ENCODE assay signal across 8 mouse cellular contexts in genomic region chr11:48853474-48854180, GRCm38 (mm10). TPM values are rescaled to one million over a fixed set of nuclear protein-coding genes. Genes with fewer than 3 reads are reported as not detected.
DNase-seq lines count a peak whose midpoint lies in the region; ATAC-seq and TF ChIP-seq lines count a peak whose summit lies in the region.

No protein-coding gene starts in this region.

- TF ChIP-seq EP300 in ES-Bruce4 (IDR thresholded peaks at IDR 0.05; ENCODE audit: insufficient read depth, low read depth, low read length), result no peak
- TF ChIP-seq EP300 in liver, postnatal 0 days (IDR thresholded peaks at IDR 0.05; ENCODE audit: low read depth), result 0 out of 2 replicates have a peak, but pooled peaks have one; percentile 43

- peak; percentile 71 for ATAC-seq in forebrain, embryonic 13.5 days
- peak; percentile 46 for ATAC-seq in liver, postnatal 0 days
- ATAC-seq in neural tube, embryonic 13.5 days (ENCODE audit: low read depth), result peak; percentile 59

- intact Hi-C loops in heart, postnatal 10 days (cut with DNase I), result no loop called here

- peak overlapping the region; percentile 85 for H3K4me2 ChIP-seq in forebrain, embryonic 13.5 days
- H3K4me2 ChIP-seq in liver, postnatal 0 days (ENCODE audit: low read depth, low read length), result peak overlapping the region; percentile 87
- H3K4me2 ChIP-seq in neural tube, embryonic 13.5 days, result peak overlapping the region; percentile 83

- no peaks in the 10 kb centered on the region for H3K4me1 ChIP-seq in ES-Bruce4 (ENCODE audit: control insufficient read depth, insufficient read depth, low read length)
- peaks cover 37% of the 10 kb centered on the region for H3K4me1 ChIP-seq in forebrain, embryonic 13.5 days
- peaks cover 32% of the 10 kb centered on the region for H3K4me1 ChIP-seq in liver, postnatal 0 days (ENCODE audit: insufficient read depth)
- H3K4me1 ChIP-seq in neural tube, embryonic 13.5 days (replicated peaks), result peaks cover 35% of the 10 kb centered on the region
- H3K4me1 ChIP-seq in testis, adult 2 months (ENCODE audit: control insufficient read depth, insufficient read depth, low read length), result peaks cover 17% of the 10 kb centered on the region

- TF ChIP-seq CTCF in ES-Bruce4 (IDR thresholded peaks at IDR 0.05; ENCODE audit: low read depth, low read length), result no peak
- peak; percentile 44 for TF ChIP-seq CTCF in liver, postnatal 0 days (IDR thresholded peaks at IDR 0.05; ENCODE audit: low read depth)
- TF ChIP-seq CTCF in testis, adult 2 months (IDR thresholded peaks at IDR 0.05; ENCODE audit: control insufficient read depth, insufficient read depth, insufficient replicate concordance, low read depth, low read length), result no peak

- DNase-seq in c-Kit-positive CD71-positive TER-119-positive erythroid progenitor cells, embryonic 14.5 days (ENCODE audit: low spot score), result peak; percentile 87
- DNase-seq in heart, postnatal 10 days, result peak; percentile 92 to 93
- DNase-seq in layer of hippocampus, adult 11-12 months (ENCODE audit: low spot score), result peak; percentile 93
- DNase-seq in liver, postnatal 0 days, result peak; percentile 84

- no peak overlapping the region for H3K27ac ChIP-seq in ES-Bruce4 (ENCODE audit: insufficient read depth, low read length)
- H3K27ac ChIP-seq in forebrain, embryonic 13.5 days, result no peak overlapping the region
- peak overlapping the region; percentile 34; the same call in 1 of the 2 replicates for H3K27ac ChIP-seq in liver, postnatal 0 days (ENCODE audit: low read depth)
- 0 out of 2 replicates have a peak overlapping the region, but pooled peaks have one; percentile 23 for H3K27ac ChIP-seq in neural tube, embryonic 13.5 days (replicated peaks)
- peak overlapping the region; percentile 64 for H3K27ac ChIP-seq in testis, adult 2 months (ENCODE audit: control insufficient read depth, insufficient read depth, low read depth, low read length)

- no peaks in the 10 kb centered on the region for H3K9me3 ChIP-seq in ES-Bruce4 (replicated peaks; ENCODE audit: control insufficient read depth, insufficient read depth, low read length, poor library complexity, severe bottlenecking)
- no peaks in the 10 kb centered on the region for H3K9me3 ChIP-seq in forebrain, embryonic 13.5 days (replicated peaks)
- H3K9me3 ChIP-seq in liver, postnatal 0 days (ENCODE audit: low read length), result no peaks in the 10 kb centered on the region
- no peaks in the 10 kb centered on the region for H3K9me3 ChIP-seq in neural tube, embryonic 13.5 days

- under 1% methylated on average over 31 of the region's 31 CpGs for WGBS in forebrain, embryonic 13.5 days
- WGBS in liver, postnatal 0 days (ENCODE audit: insufficient replicate concordance), result 1% methylated on average over 31 of the region's 31 CpGs
- under 1% methylated on average over 31 of the region's 31 CpGs for WGBS in neural tube, embryonic 13.5 days

- H3K36me3 ChIP-seq in ES-Bruce4 (ENCODE audit: control insufficient read depth, insufficient read depth, low read length, poor library complexity, severe bottlenecking), result no peaks in the 10 kb centered on the region
- H3K36me3 ChIP-seq in forebrain, embryonic 13.5 days (ENCODE audit: poor library complexity, severe bottlenecking), result no peaks in the 10 kb centered on the region
- H3K36me3 ChIP-seq in liver, postnatal 0 days (replicated peaks; ENCODE audit: insufficient read depth, low read length), result no peaks in the 10 kb centered on the region
- H3K36me3 ChIP-seq in neural tube, embryonic 13.5 days, result no peaks in the 10 kb centered on the region
- no peaks in the 10 kb centered on the region for H3K36me3 ChIP-seq in testis, adult 2 months (ENCODE audit: control insufficient read depth, insufficient read depth, low read length)

- peak overlapping the region; percentile 72 for H3K9ac ChIP-seq in ES-Bruce4 (ENCODE audit: low read depth, poor library complexity, severe bottlenecking)
- peak overlapping the region; percentile 65 for H3K9ac ChIP-seq in forebrain, embryonic 13.5 days
- peak overlapping the region; percentile 48 for H3K9ac ChIP-seq in liver, postnatal 0 days (replicated peaks)
- peak overlapping the region; percentile 69 for H3K9ac ChIP-seq in neural tube, embryonic 13.5 days

- no peak for TF ChIP-seq POLR2A in ES-Bruce4 (IDR thresholded peaks at IDR 0.05; ENCODE audit: insufficient read depth, low read length)
- TF ChIP-seq POLR2A in testis, adult 2 months (IDR thresholded peaks at IDR 0.05; ENCODE audit: control insufficient read depth, low read depth, low read length), result no peak

- H3K4me3 ChIP-seq in ES-Bruce4 (ENCODE audit: low read depth, low read length), result peak overlapping the region; percentile 98
- H3K4me3 ChIP-seq in forebrain, embryonic 13.5 days, result peak overlapping the region; percentile 61
- peak overlapping the region; percentile 59 for H3K4me3 ChIP-seq in liver, postnatal 0 days (ENCODE audit: low read depth, low read length)
- H3K4me3 ChIP-seq in neural tube, embryonic 13.5 days, result peak overlapping the region; percentile 54
- peak overlapping the region; percentile 67 for H3K4me3 ChIP-seq in testis, adult 2 months (ENCODE audit: control insufficient read depth, low read depth, low read length)

- H3K27me3 ChIP-seq in ES-Bruce4 (ENCODE audit: control insufficient read depth, insufficient read depth, low read length, poor library complexity, severe bottlenecking), result 0 out of 2 replicates have a peak, but pooled peaks cover 2% of the 10 kb centered on the region
- peaks cover 8% of the 10 kb centered on the region; the same call in 1 of the 2 replicates for H3K27me3 ChIP-seq in forebrain, embryonic 13.5 days
- no peaks in the 10 kb centered on the region for H3K27me3 ChIP-seq in liver, postnatal 0 days (ENCODE audit: insufficient read depth, low read length)
- peaks cover 20% of the 10 kb centered on the region for H3K27me3 ChIP-seq in neural tube, embryonic 13.5 days
- H3K27me3 ChIP-seq in testis, adult 2 months (ENCODE audit: control insufficient read depth, insufficient read depth, low read length), result no peaks in the 10 kb centered on the region

RNA-seq across cellular contexts. Expression of gene Irgm1, which starts 17.9 kb away (rescaled TPM):
- 18.5 and 20.1 TPM in 2 replicates for polyA plus RNA-seq in ES-Bruce4 (2011; ENCODE audit: insufficient read depth, insufficient read length, low read depth, missing spikeins)
- polyA plus RNA-seq in forebrain, embryonic 13.5 days (2015; fragmentation: Nextera tagmentation; extraction: Ambion mirVana), result 1.6 and 1.9 TPM in 2 replicates
- 1 to 10 TPM; 6.5 to 9.5 TPM for total RNA-seq in heart, postnatal 10 days (2021)
- polyA plus RNA-seq in liver, postnatal 0 days (2015; fragmentation: Nextera tagmentation; extraction: Ambion mirVana), result 42.7 and 44.1 TPM in 2 replicates
- polyA plus RNA-seq in neural tube, embryonic 13.5 days (2015; fragmentation: Nextera tagmentation; extraction: Ambion mirVana), result 3.2 TPM in 2 replicates
- polyA plus RNA-seq in testis, adult 2 months (2012; rRNA removed), result 0.75 and 0.78 TPM in 2 replicates

RNA-seq across cellular contexts. Expression of gene Gm12184, which starts 27.2 kb away (rescaled TPM):
- 88.5 and 95.4 TPM in 2 replicates for polyA plus RNA-seq in ES-Bruce4 (2011; ENCODE audit: insufficient read depth, insufficient read length, low read depth, missing spikeins)
- 4.2 and 5.2 TPM in 2 replicates for polyA plus RNA-seq in forebrain, embryonic 13.5 days (2015; fragmentation: Nextera tagmentation; extraction: Ambion mirVana)
- total RNA-seq in heart, postnatal 10 days (2021), result 1 to 10 TPM; 2.9 to 5.0 TPM
- polyA plus RNA-seq in liver, postnatal 0 days (2015; fragmentation: Nextera tagmentation; extraction: Ambion mirVana), result 4.9 and 5.0 TPM in 2 replicates
- 3.2 and 4.3 TPM in 2 replicates for polyA plus RNA-seq in neural tube, embryonic 13.5 days (2015; fragmentation: Nextera tagmentation; extraction: Ambion mirVana)
- 4.8 and 7.2 TPM in 2 replicates for polyA plus RNA-seq in testis, adult 2 months (2012; rRNA removed)

RNA-seq across cellular contexts. Expression of gene Trim7, which starts 27.7 kb away (rescaled TPM):
- polyA plus RNA-seq in ES-Bruce4 (2011; ENCODE audit: insufficient read depth, insufficient read length, low read depth, missing spikeins), result 8.1 and 8.7 TPM in 2 replicates
- 0.71 and 0.80 TPM in 2 replicates for polyA plus RNA-seq in forebrain, embryonic 13.5 days (2015; fragmentation: Nextera tagmentation; extraction: Ambion mirVana)
- total RNA-seq in heart, postnatal 10 days (2021), result 10 to 100 TPM; 10.1 to 12.8 TPM
- polyA plus RNA-seq in liver, postnatal 0 days (2015; fragmentation: Nextera tagmentation; extraction: Ambion mirVana), result 0.48 and 0.52 TPM in 2 replicates
- 1.2 TPM in 2 replicates for polyA plus RNA-seq in neural tube, embryonic 13.5 days (2015; fragmentation: Nextera tagmentation; extraction: Ambion mirVana)
- polyA plus RNA-seq in testis, adult 2 months (2012; rRNA removed), result 16.3 and 18.3 TPM in 2 replicates

RNA-seq across cellular contexts. Expression of gene Trim41, which starts 36.5 kb away (rescaled TPM):
- 29.6 and 32.2 TPM in 2 replicates for polyA plus RNA-seq in ES-Bruce4 (2011; ENCODE audit: insufficient read depth, insufficient read length, low read depth, missing spikeins)
- polyA plus RNA-seq in forebrain, embryonic 13.5 days (2015; fragmentation: Nextera tagmentation; extraction: Ambion mirVana), result 6.0 and 7.4 TPM in 2 replicates
- total RNA-seq in heart, postnatal 10 days (2021), result 10 to 100 TPM; 27.9 to 30.1 TPM
- polyA plus RNA-seq in liver, postnatal 0 days (2015; fragmentation: Nextera tagmentation; extraction: Ambion mirVana), result 2.2 and 2.3 TPM in 2 replicates
- 6.2 and 6.9 TPM in 2 replicates for polyA plus RNA-seq in neural tube, embryonic 13.5 days (2015; fragmentation: Nextera tagmentation; extraction: Ambion mirVana)
- 85.7 and 95.5 TPM in 2 replicates for polyA plus RNA-seq in testis, adult 2 months (2012; rRNA removed)

RNA-seq across cellular contexts. Expression of gene Gm5431, which starts 48.4 kb away (rescaled TPM):
- polyA plus RNA-seq in ES-Bruce4 (2011; ENCODE audit: insufficient read depth, insufficient read length, low read depth, missing spikeins), result 0.27 TPM in 1 of 2 replicates, not detected in the other
- 0.08 TPM in 1 of 2 replicates, not detected in the other for polyA plus RNA-seq in forebrain, embryonic 13.5 days (2015; fragmentation: Nextera tagmentation; extraction: Ambion mirVana)
- total RNA-seq in heart, postnatal 10 days (2021), result under 1 TPM; 0.50 to 0.65 TPM
- polyA plus RNA-seq in liver, postnatal 0 days (2015; fragmentation: Nextera tagmentation; extraction: Ambion mirVana), result 0.66 and 0.86 TPM in 2 replicates
- polyA plus RNA-seq in neural tube, embryonic 13.5 days (2015; fragmentation: Nextera tagmentation; extraction: Ambion mirVana), result 0.18 and 0.34 TPM in 2 replicates
- polyA plus RNA-seq in testis, adult 2 months (2012; rRNA removed), result 0.02 and 0.05 TPM in 2 replicates

Comparison
In these comparisons a context has a peak if more than half of its experiments do, and no peak if none do; other contexts are left out.
1. H3K27ac ChIP-seq: peak in liver, postnatal 0 days (single experiment), neural tube, embryonic 13.5 days (single experiment) and testis, adult 2 months (single experiment); none in ES-Bruce4 (single experiment) and forebrain, embryonic 13.5 days (single experiment).
2. RNA of gene Gm12184, which starts 27.2 kb away (polyA plus RNA-seq): 88.5 to 95.4 TPM in ES-Bruce4; 4.8 to 7.2 TPM in testis, adult 2 months, 4.2 to 5.2 TPM in forebrain, embryonic 13.5 days, 4.9 to 5.0 TPM in liver, postnatal 0 days and 3.2 to 4.3 TPM in neural tube, embryonic 13.5 days; every median in the first group is over 10 times any median in the second.
3. Peak in every context shown above with its lines, with median percentiles within 50 percentile points of each other: H3K4me3 ChIP-seq, H3K9ac ChIP-seq, DNase-seq, ATAC-seq and H3K4me2 ChIP-seq.